Mouse (Mus musculus) erythroblast, embryonic 14.5 days (primary cell): ENCODE measurements around the gene Uchl3.

Experiments
- GATA1 ChIP-seq: IDR thresholded peaks from 2 replicates; pipeline ENCODE4 v1.6.1; 2012; ENCODE audit warnings: low read length, inconsistent platforms, mixed read lengths
- TAL1 ChIP-seq: IDR thresholded peaks from 3 replicates; pipeline ENCODE4 v1.6.1; 2012; ENCODE audit warnings: low read length, inconsistent platforms, mixed read lengths

GRCm38 (mm10) chr14:101637381-101637780 is 16.4 kb upstream of the Uchl3 start:
- TF ChIP-seq GATA1, result no peak
- no peak for TF ChIP-seq TAL1
